Comparison of ENCODE assay signal across 27 mouse cellular contexts in the genomic region with DNA sequence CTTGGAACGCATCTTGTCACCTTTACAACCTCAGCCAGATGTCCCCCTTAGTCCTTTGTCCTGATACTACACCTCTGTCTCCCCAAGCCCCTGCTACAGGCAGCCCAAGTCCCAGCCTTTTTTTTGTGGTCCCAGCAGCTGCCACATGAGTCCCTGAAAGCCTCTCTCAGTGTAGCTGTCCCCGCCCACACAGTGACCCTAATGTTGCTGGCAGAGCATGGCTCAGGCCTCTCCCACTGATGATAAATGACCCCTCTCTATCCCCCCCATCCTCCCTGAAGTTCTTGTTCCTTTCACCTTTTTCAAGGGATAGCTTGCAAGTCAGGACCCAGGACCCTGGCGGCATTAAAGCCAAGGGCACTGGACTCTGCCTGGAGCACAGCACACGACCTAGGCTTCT. TPM values are rescaled to one million over a fixed set of nuclear protein-coding genes. Genes with fewer than 3 reads are reported as not detected.
"Had no signal": no experiment of that assay in that cellular context is flagged by ENCODE, and none has a peak within 500 bp of the region (broad histone marks: within the 10 kb centered on the region; RNA-seq: fewer than 3 reads in every experiment).

No protein-coding gene starts in this region.

- H3K27ac ChIP-seq: heart, embryonic 13.5 days; heart, embryonic 15.5 days; hindbrain, embryonic 12.5 days; hindbrain, embryonic 14.5 days; left cerebral cortex, adult 2 months; limb, embryonic 10.5 days; limb, embryonic 12.5 days; liver, embryonic 13.5 days; liver, embryonic 15.5 days had no signal

- H3K9me3 ChIP-seq: heart, embryonic 13.5 days; heart, embryonic 15.5 days; hindbrain, embryonic 12.5 days; limb, embryonic 10.5 days; limb, embryonic 12.5 days; liver, embryonic 13.5 days; liver, embryonic 15.5 days had no signal

- DNase-seq: gastrocnemius, postnatal 14 days; gastrocnemius, postnatal 36 days; heart, adult 11 months; heart, adult 2 months; heart, postnatal 14 days; heart, postnatal 36 days; kidney, adult 18-20 months; kidney, adult 8-10 months; kidney, postnatal 10 days; kidney, postnatal 25 days; kidney, postnatal 4 days; liver; liver, embryonic 13.5 days had no signal

- H3K4me1 ChIP-seq: liver, embryonic 13.5 days; liver, embryonic 15.5 days had no signal

- H3K9ac ChIP-seq: heart, embryonic 13.5 days; heart, embryonic 15.5 days; hindbrain, embryonic 12.5 days; hindbrain, embryonic 14.5 days; limb, embryonic 12.5 days; liver, embryonic 13.5 days; liver, embryonic 15.5 days had no signal

- H3K4me2 ChIP-seq: heart, embryonic 11.5 days; heart, embryonic 13.5 days; heart, embryonic 15.5 days; hindbrain, embryonic 12.5 days; hindbrain, embryonic 14.5 days; limb, embryonic 12.5 days; liver, embryonic 11.5 days; liver, embryonic 13.5 days; liver, embryonic 15.5 days had no signal

- H3K4me3 ChIP-seq: heart, adult 2 months; heart, embryonic 13.5 days; heart, embryonic 15.5 days; hindbrain, embryonic 12.5 days; layer of hippocampus, adult 2 months; left cerebral cortex, adult 2 months; limb, embryonic 10.5 days; limb, embryonic 12.5 days; liver, embryonic 13.5 days; liver, embryonic 15.5 days had no signal

- H3K36me3 ChIP-seq: heart, embryonic 13.5 days; heart, embryonic 15.5 days; hindbrain, embryonic 12.5 days; limb, embryonic 10.5 days; limb, embryonic 12.5 days; liver, embryonic 13.5 days; liver, embryonic 15.5 days had no signal

- ATAC-seq: hindbrain, embryonic 16.5 days; inflammation-experienced regulatory T-cells, adult 6 months; intestine, postnatal 0 days had no signal

- H3K27me3 ChIP-seq: heart, embryonic 15.5 days; hindbrain, embryonic 12.5 days; limb, embryonic 12.5 days; liver, embryonic 15.5 days had no signal

RNA-seq across cellular contexts. Expression of gene Wnt7b, which starts 22.2 kb away (rescaled TPM):
- polyA plus RNA-seq: inflammation-experienced regulatory T-cells, adult 6 months had no signal
